Mouse (Mus musculus): ENCODE results near the gene Rnase4. TPM values are rescaled to one million over a fixed set of nuclear protein-coding genes. Genes with fewer than 3 reads are reported as not detected.

Gene Rnase4
- polyA plus RNA-seq (2012; rRNA removed) = 151 and 247 TPM in 2 replicates

- no peak for DNase-seq (ENCODE audit: low read depth)
These were observed at the start of gene Rnase4, which contains the start of gene Ang for GRCm38 (mm10) chr14:51090921-51091900. Gene Rnase4 (plus strand): TSS chr14:51091077. Gene Ang (plus strand): TSS chr14:51091150.

GRCm38 (mm10) chr14:51041769-51042168 is 49.1 kb upstream of the Rnase4 start, which contains the start of gene Rnase9:
Gene Rnase9 (minus strand): TSS chr14:51041869.
- DNase-seq (ENCODE audit: low read depth) = no peak

- DNase-seq (ENCODE audit: low read depth) = no peak
These were observed 43.0 kb upstream of the Rnase4 start for GRCm38 (mm10) chr14:51047846-51048245.

- DNase-seq (ENCODE audit: low read depth) = no peak
These were observed 40.8 kb upstream of the Rnase4 start, which contains the start of gene Rnase11 for GRCm38 (mm10) chr14:51050063-51050462. Gene Rnase11 (minus strand): TSS chr14:51050163.

- no peak for DNase-seq (ENCODE audit: low read depth)
These were observed 38.9 kb upstream of the Rnase4 start for GRCm38 (mm10) chr14:51051941-51052340.

GRCm38 (mm10) chr14:51053176-51053575 is 37.7 kb upstream of the Rnase4 start:
- DNase-seq (ENCODE audit: low read depth) = peak; percentile 99

GRCm38 (mm10) chr14:51054243-51055237 is 36.3 kb upstream of the Rnase4 start:
- DNase-seq (ENCODE audit: low read depth) = no peak

GRCm38 (mm10) chr14:51057401-51057831 is 33.5 kb upstream of the Rnase4 start, which contains the start of gene Rnase12:
Gene Rnase12 (minus strand): TSS chr14:51057661.
- DNase-seq (ENCODE audit: low read depth) = no peak

GRCm38 (mm10) chr14:51060761-51061160 is 30.1 kb upstream of the Rnase4 start:
- no peak for DNase-seq (ENCODE audit: low read depth)

GRCm38 (mm10) chr14:51068956-51069355 is 21.9 kb upstream of the Rnase4 start:
- no peak for DNase-seq (ENCODE audit: low read depth)

- DNase-seq (ENCODE audit: low read depth) = no peak
These were observed 21.3 kb upstream of the Rnase4 start for GRCm38 (mm10) chr14:51069617-51070016.

GRCm38 (mm10) chr14:51074335-51074734 is 16.5 kb upstream of the Rnase4 start, which contains the start of gene Olfr750:
Gene Olfr750 (minus strand): TSS chr14:51074435.
- no peak for DNase-seq (ENCODE audit: low read depth)

GRCm38 (mm10) chr14:51079180-51079579 is 11.7 kb upstream of the Rnase4 start:
- DNase-seq (ENCODE audit: low read depth) = no peak

GRCm38 (mm10) chr14:51081035-51081434 is 9.8 kb upstream of the Rnase4 start:
- DNase-seq (ENCODE audit: low read depth) = no peak

GRCm38 (mm10) chr14:51082599-51083581 is 8.0 kb upstream of the Rnase4 start:
- DNase-seq (ENCODE audit: low read depth) = no peak

GRCm38 (mm10) chr14:51083805-51084204 is 7.1 kb upstream of the Rnase4 start:
- DNase-seq (ENCODE audit: low read depth) = no peak

GRCm38 (mm10) chr14:51085086-51085485 is 5.8 kb upstream of the Rnase4 start:
- no peak for DNase-seq (ENCODE audit: low read depth)

GRCm38 (mm10) chr14:51085911-51086310 is 5.0 kb upstream of the Rnase4 start:
- DNase-seq (ENCODE audit: low read depth) = no peak

GRCm38 (mm10) chr14:51087762-51088161 is 3.1 kb upstream of the Rnase4 start:
- DNase-seq (ENCODE audit: low read depth) = no peak

Data from gonadal fat pad, adult 2 months (tissue).